Mouse (Mus musculus) megakaryocyte, adult 5-6 weeks (primary cell): ENCODE measurements around the gene Dctn2. TPM values are rescaled to one million over a fixed set of nuclear protein-coding genes. Genes with fewer than 3 reads are reported as not detected.
"Not testable (repeated sequence)": the region's sequence is repeated elsewhere in the genome, so short reads cannot be mapped to it uniquely, and the experiment has no call there.

Source experiments
- ATAC-seq: 2 replicates; pipeline ENCODE4 v1.8.0; 2016; ENCODE audit warnings: mild to moderate bottlenecking, inconsistent platforms; ENCODE audit not compliant: poor library complexity, severe bottlenecking
- total RNA-seq, 2 experiments: library from RNA; stranded (forward) in 1 of 2; stranded (reverse) in 1 of 2; fragments of 153-499, 151-499 nt in 1 of 2; fragments of 221-1000, 200-1000 nt in 1 of 2; gene quantifications; 2 replicates each; pipeline versions ENCODE4 v1.2.3 to v1.2.4; 2015 to 2017

The Dctn2 gene
- total RNA-seq, 2 experiments from 2014 or later: 82.6 to 96.4 TPM

GRCm38 (mm10) chr10:127311476-127312355 lies 45.5 kb downstream of the Dctn2 start, which contains the start of gene Mars:
Gene Mars, minus strand, starts transcription at chr10:127311786.
- peak; percentile 89 for ATAC-seq

- ATAC-seq: peak; percentile 77
Observed at GRCm38 (mm10) chr10:127312356-127312676, 46.1 kb downstream of the Dctn2 start.

GRCm38 (mm10) chr10:127312858-127313257 lies 46.7 kb downstream of the Dctn2 start:
- peak; percentile 23 for ATAC-seq

- not testable (repeated sequence) for ATAC-seq
Observed at GRCm38 (mm10) chr10:127313516-127313915, 47.3 kb downstream of the Dctn2 start.

- not testable (repeated sequence) for ATAC-seq
Observed at GRCm38 (mm10) chr10:127314950-127315349, 48.8 kb downstream of the Dctn2 start.

GRCm38 (mm10) chr10:127317277-127317676 lies 51.1 kb downstream of the Dctn2 start:
- ATAC-seq: no peak

GRCm38 (mm10) chr10:127318009-127318408 lies 51.8 kb downstream of the Dctn2 start:
- no peak for ATAC-seq

GRCm38 (mm10) chr10:127319969-127320368 lies 53.8 kb downstream of the Dctn2 start:
- ATAC-seq: no peak

GRCm38 (mm10) chr10:127321621-127322020 lies 55.5 kb downstream of the Dctn2 start, which contains the start of gene Arhgap9:
Gene Arhgap9, plus strand, starts transcription at chr10:127321964.
- ATAC-seq: peak; percentile 16; the same call in 1 of the 2 replicates

GRCm38 (mm10) chr10:127322178-127322577 lies 56.0 kb downstream of the Dctn2 start:
- no peak for ATAC-seq

- peak; percentile 19 for ATAC-seq
Observed at GRCm38 (mm10) chr10:127322669-127323068, 56.5 kb downstream of the Dctn2 start.

GRCm38 (mm10) chr10:127323131-127323855 lies 57.1 kb downstream of the Dctn2 start:
- peak; percentile 80 for ATAC-seq

GRCm38 (mm10) chr10:127324495-127324894 lies 58.3 kb downstream of the Dctn2 start:
- peak; percentile 73 for ATAC-seq

GRCm38 (mm10) chr10:127325454-127326016 lies 59.4 kb downstream of the Dctn2 start:
- no peak for ATAC-seq

GRCm38 (mm10) chr10:127326017-127326801 lies 60.0 kb downstream of the Dctn2 start:
- no peak for ATAC-seq

- ATAC-seq: no peak
Observed at GRCm38 (mm10) chr10:127326828-127327227, 60.7 kb downstream of the Dctn2 start.

GRCm38 (mm10) chr10:127327461-127328145 lies 61.4 kb downstream of the Dctn2 start:
- ATAC-seq: no peak

GRCm38 (mm10) chr10:127330212-127330611 lies 64.0 kb downstream of the Dctn2 start:
- no peak for ATAC-seq
